Mouse (Mus musculus) right cerebral cortex, postnatal 10 days (tissue): ENCODE data around the gene Mef2b.
"Not testable (repeated sequence)": the region's sequence is repeated elsewhere in the genome, so short reads cannot be mapped to it uniquely, and the experiment has no call there.

Source experiments
- DNase-seq, 2 experiments: peaks; one replicate each; pipeline ENCODE4 v3.0.0; 2021; ENCODE audit warnings: low spot score in 2 of 2

Mef2b gene

GRCm38 (mm10) chr8:70179082-70179481, 39.6 kb downstream of the Mef2b start:
- DNase-seq = no peak

- no peak for DNase-seq
Measured at GRCm38 (mm10) chr8:70181212-70181902, 41.8 kb downstream of the Mef2b start.

GRCm38 (mm10) chr8:70181903-70182252, 42.4 kb downstream of the Mef2b start:
- no peak for DNase-seq

- DNase-seq = no peak
Measured at GRCm38 (mm10) chr8:70183194-70183593, 43.7 kb downstream of the Mef2b start.

- no peak for DNase-seq
Measured at GRCm38 (mm10) chr8:70188707-70189106, 49.2 kb downstream of the Mef2b start.

- no peak for DNase-seq
Measured at GRCm38 (mm10) chr8:70193238-70193637, 53.7 kb downstream of the Mef2b start.

GRCm38 (mm10) chr8:70194191-70194590, 54.7 kb downstream of the Mef2b start:
- no peak for DNase-seq

GRCm38 (mm10) chr8:70195762-70196161, 56.3 kb downstream of the Mef2b start:
- DNase-seq = no peak

GRCm38 (mm10) chr8:70197603-70198002, 58.1 kb downstream of the Mef2b start:
- DNase-seq = no peak

GRCm38 (mm10) chr8:70200098-70200681, 60.7 kb downstream of the Mef2b start:
- peak; percentile 58 to 65 for DNase-seq

- DNase-seq = no peak
Measured at GRCm38 (mm10) chr8:70201417-70201816, 61.9 kb downstream of the Mef2b start.

GRCm38 (mm10) chr8:70203072-70203471, 63.6 kb downstream of the Mef2b start:
- no peak for DNase-seq

GRCm38 (mm10) chr8:70204757-70205156, 65.2 kb downstream of the Mef2b start:
- DNase-seq = no peak

GRCm38 (mm10) chr8:70208130-70208529, 68.6 kb downstream of the Mef2b start:
- no peak for DNase-seq

- DNase-seq = peak; percentile 49 to 54
Measured at GRCm38 (mm10) chr8:70210538-70210937, 71.0 kb downstream of the Mef2b start.

- no peak for DNase-seq
Measured at GRCm38 (mm10) chr8:70211275-70211674, 71.8 kb downstream of the Mef2b start.

GRCm38 (mm10) chr8:70211726-70212111, 72.2 kb downstream of the Mef2b start:
- no peak for DNase-seq

GRCm38 (mm10) chr8:70212112-70213055, 72.9 kb downstream of the Mef2b start, which contains the start of gene Slc25a42:
TSS of gene Slc25a42 (minus strand) at chr8:70212305.
- peak; percentile 99 to 100 for DNase-seq

GRCm38 (mm10) chr8:70214411-70214810, 74.9 kb downstream of the Mef2b start:
- no peak for DNase-seq

- DNase-seq = no peak
Measured at GRCm38 (mm10) chr8:70215092-70215491, 75.6 kb downstream of the Mef2b start.

- DNase-seq = not testable (repeated sequence)
Measured at GRCm38 (mm10) chr8:70216161-70216560, 76.7 kb downstream of the Mef2b start.

- DNase-seq = peak; percentile 88 to 90
Measured at GRCm38 (mm10) chr8:70216566-70216965, 77.1 kb downstream of the Mef2b start.
